ENCODE assay signal across 8 mouse cellular contexts in genomic region chr4:123956703-123957491, GRCm38 (mm10). TPM values are rescaled to one million over a fixed set of nuclear protein-coding genes. Genes with fewer than 3 reads are reported as not detected.
A peak's percentile ranks its signal among the peaks of the same experiment; 100 is the strongest.
DNase-seq lines count a peak whose midpoint lies in the region; ATAC-seq and TF ChIP-seq lines count a peak whose summit lies in the region.

No protein-coding gene starts in this region.

- TF ChIP-seq CTCF in ES-Bruce4 (IDR thresholded peaks at IDR 0.05; ENCODE audit: low read depth, low read length): peak; percentile 58
- peak; percentile 84 for TF ChIP-seq CTCF in liver, embryonic 14.5 days (IDR thresholded peaks at IDR 0.05; ENCODE audit: low read depth)

- 0 out of 2 replicates have a peak, but pooled peaks cover 3% of the 10 kb centered on the region for H3K27me3 ChIP-seq in ES-Bruce4 (ENCODE audit: control insufficient read depth, insufficient read depth, low read length, poor library complexity, severe bottlenecking)
- H3K27me3 ChIP-seq in forebrain, embryonic 13.5 days: peaks cover 38% of the 10 kb centered on the region
- peaks cover 8% of the 10 kb centered on the region for H3K27me3 ChIP-seq in heart, embryonic 16.5 days (ENCODE audit: control insufficient read depth, insufficient read depth, low read length)
- H3K27me3 ChIP-seq in liver, embryonic 14.5 days (ENCODE audit: control insufficient read depth, insufficient read depth, low read length): no peaks in the 10 kb centered on the region; the same call in none of the 2 replicates
- H3K27me3 ChIP-seq in neural tube, embryonic 12.5 days (replicated peaks): peaks cover 13% of the 10 kb centered on the region; the same call in 1 of the 2 replicates
- no peaks in the 10 kb centered on the region; the same call in 1 of the 2 replicates for H3K27me3 ChIP-seq in stomach, embryonic 16.5 days (ENCODE audit: control insufficient read depth, insufficient read depth, low read length)

- TF ChIP-seq EP300 in ES-Bruce4 (IDR thresholded peaks at IDR 0.05; ENCODE audit: insufficient read depth, low read depth, low read length): no peak
- TF ChIP-seq EP300 in liver, embryonic 14.5 days (IDR thresholded peaks at IDR 0.05; ENCODE audit: low read depth): no peak

- H3K36me3 ChIP-seq in ES-Bruce4 (ENCODE audit: control insufficient read depth, insufficient read depth, low read length, poor library complexity, severe bottlenecking): no peaks in the 10 kb centered on the region
- no peaks in the 10 kb centered on the region for H3K36me3 ChIP-seq in forebrain, embryonic 13.5 days (ENCODE audit: poor library complexity, severe bottlenecking)
- H3K36me3 ChIP-seq in heart, embryonic 16.5 days (ENCODE audit: control insufficient read depth, insufficient read depth): no peaks in the 10 kb centered on the region
- H3K36me3 ChIP-seq in liver, embryonic 14.5 days (replicated peaks; ENCODE audit: control insufficient read depth, insufficient read depth, low read depth): no peaks in the 10 kb centered on the region
- H3K36me3 ChIP-seq in neural tube, embryonic 12.5 days: no peaks in the 10 kb centered on the region
- no peaks in the 10 kb centered on the region for H3K36me3 ChIP-seq in stomach, embryonic 16.5 days (ENCODE audit: control insufficient read depth, insufficient read depth, low read length)

- peak; percentile 90 for ATAC-seq in forebrain, embryonic 13.5 days
- ATAC-seq in heart, embryonic 16.5 days (replicated peaks; ENCODE audit: extremely low read depth, insufficient read depth, low FRiP score): 0 out of 2 replicates have a peak, but pooled peaks have one; percentile 32
- peak; percentile 47; the same call in 1 of the 2 replicates for ATAC-seq in liver, embryonic 14.5 days (ENCODE audit: insufficient read depth)
- peak; percentile 83 for ATAC-seq in neural tube, embryonic 12.5 days (ENCODE audit: low FRiP score, low read depth)
- peak; percentile 52; the same call in 1 of the 2 replicates for ATAC-seq in stomach, embryonic 16.5 days (ENCODE audit: insufficient read depth, low FRiP score)

- 5% methylated on average over 31 of the region's 31 CpGs for WGBS in forebrain, embryonic 13.5 days
- 5% methylated on average over 31 of the region's 31 CpGs for WGBS in heart, embryonic 16.5 days
- WGBS in liver, embryonic 14.5 days (ENCODE audit: insufficient replicate concordance): 8% methylated on average over 31 of the region's 31 CpGs
- 7% methylated on average over 31 of the region's 31 CpGs for WGBS in neural tube, embryonic 12.5 days
- 4% methylated on average over 31 of the region's 31 CpGs for WGBS in stomach, embryonic 16.5 days

- peak overlapping the region; percentile 67 for H3K4me3 ChIP-seq in ES-Bruce4 (ENCODE audit: low read depth, low read length)
- no peak overlapping the region for H3K4me3 ChIP-seq in forebrain, embryonic 13.5 days
- 0 out of 2 replicates have a peak overlapping the region, but pooled peaks have one; percentile 11 for H3K4me3 ChIP-seq in heart, embryonic 16.5 days (ENCODE audit: low read length)
- no peak overlapping the region; a peak in 1 of 4 replicates for H3K4me3 ChIP-seq in liver, embryonic 14.5 days (ENCODE audit: insufficient read depth in 1 of 2, low read depth in 2 of 2, low read length in 2 of 2)
- H3K4me3 ChIP-seq in neural tube, embryonic 12.5 days: no peak overlapping the region
- peak overlapping the region; percentile 12 for H3K4me3 ChIP-seq in stomach, embryonic 16.5 days (replicated peaks; ENCODE audit: low read length)

- no peak for TF ChIP-seq POLR2A in ES-Bruce4 (IDR thresholded peaks at IDR 0.05; ENCODE audit: insufficient read depth, low read length)

- H3K4me1 ChIP-seq in ES-Bruce4 (ENCODE audit: control insufficient read depth, insufficient read depth, low read length): no peaks in the 10 kb centered on the region
- H3K4me1 ChIP-seq in forebrain, embryonic 13.5 days: peaks cover 16% of the 10 kb centered on the region; the same call in 1 of the 2 replicates
- H3K4me1 ChIP-seq in heart, embryonic 16.5 days (ENCODE audit: control insufficient read depth, insufficient read depth, low read length): 0 out of 2 replicates have a peak, but pooled peaks cover 3% of the 10 kb centered on the region
- H3K4me1 ChIP-seq in liver, embryonic 14.5 days (replicated peaks; ENCODE audit: control insufficient read depth in 2 of 2, insufficient read depth in 2 of 2, low read length in 1 of 2): peaks cover 0 to 5% of the 10 kb centered on the region in 2 experiments; a peak in 1 of 4 replicates
- peaks cover 5% of the 10 kb centered on the region; the same call in 1 of the 2 replicates for H3K4me1 ChIP-seq in neural tube, embryonic 12.5 days
- peaks cover 4% of the 10 kb centered on the region; the same call in 1 of the 2 replicates for H3K4me1 ChIP-seq in stomach, embryonic 16.5 days (ENCODE audit: control insufficient read depth, insufficient read depth, low read length)

- peak overlapping the region; percentile 46 for H3K4me2 ChIP-seq in forebrain, embryonic 13.5 days
- peak overlapping the region; percentile 55 for H3K4me2 ChIP-seq in heart, embryonic 16.5 days (ENCODE audit: low read depth, low read length)
- 0 out of 2 replicates have a peak overlapping the region, but pooled peaks have one; percentile 23 for H3K4me2 ChIP-seq in liver, embryonic 14.5 days (ENCODE audit: low read depth)
- peak overlapping the region; percentile 47 for H3K4me2 ChIP-seq in neural tube, embryonic 12.5 days (replicated peaks)
- H3K4me2 ChIP-seq in stomach, embryonic 16.5 days (ENCODE audit: low read depth, low read length): peak overlapping the region; percentile 48

- H3K9me3 ChIP-seq in ES-Bruce4 (replicated peaks; ENCODE audit: control insufficient read depth, insufficient read depth, low read length, poor library complexity, severe bottlenecking): no peaks in the 10 kb centered on the region
- H3K9me3 ChIP-seq in forebrain, embryonic 13.5 days (replicated peaks): no peaks in the 10 kb centered on the region
- H3K9me3 ChIP-seq in heart, embryonic 16.5 days (replicated peaks; ENCODE audit: control insufficient read depth, low read length): no peaks in the 10 kb centered on the region
- no peaks in the 10 kb centered on the region for H3K9me3 ChIP-seq in liver, embryonic 14.5 days (ENCODE audit: control insufficient read depth, low read length)
- no peaks in the 10 kb centered on the region for H3K9me3 ChIP-seq in neural tube, embryonic 12.5 days
- no peaks in the 10 kb centered on the region for H3K9me3 ChIP-seq in stomach, embryonic 16.5 days (replicated peaks; ENCODE audit: control insufficient read depth, low read length)

- DNase-seq in cerebellum, adult 11 months: peak; percentile 73
- peak; percentile 81 for DNase-seq in kidney, postnatal 25 days
- DNase-seq in liver, embryonic 14.5 days (ENCODE audit: low read depth in 3 of 3, low spot score in 3 of 3): no peak

- no peak overlapping the region for H3K27ac ChIP-seq in ES-Bruce4 (ENCODE audit: insufficient read depth, low read length)
- no peak overlapping the region for H3K27ac ChIP-seq in forebrain, embryonic 13.5 days
- H3K27ac ChIP-seq in heart, embryonic 16.5 days (ENCODE audit: low read length): no peak overlapping the region
- H3K27ac ChIP-seq in liver, embryonic 14.5 days: no peak overlapping the region
- H3K27ac ChIP-seq in neural tube, embryonic 12.5 days: no peak overlapping the region
- no peak overlapping the region for H3K27ac ChIP-seq in stomach, embryonic 16.5 days (ENCODE audit: low read length)

- H3K9ac ChIP-seq in ES-Bruce4 (ENCODE audit: low read depth, poor library complexity, severe bottlenecking): peak overlapping the region; percentile 34
- H3K9ac ChIP-seq in forebrain, embryonic 13.5 days: peak overlapping the region; percentile 9; the same call in 1 of the 2 replicates
- H3K9ac ChIP-seq in heart, embryonic 16.5 days (ENCODE audit: low read length): 0 out of 2 replicates have a peak overlapping the region, but pooled peaks have one; percentile 0
- H3K9ac ChIP-seq in liver, embryonic 14.5 days (replicated peaks): no peak overlapping the region
- H3K9ac ChIP-seq in neural tube, embryonic 12.5 days: peak overlapping the region; percentile 17; the same call in 1 of the 2 replicates
- H3K9ac ChIP-seq in stomach, embryonic 16.5 days (ENCODE audit: low read length): peak overlapping the region; percentile 20; the same call in 1 of the 2 replicates

RNA-seq across cellular contexts. Expression of gene 4930535I16Rik, which starts 39.1 kb away (rescaled TPM):
- polyA plus RNA-seq in ES-Bruce4 (2011; ENCODE audit: insufficient read depth, insufficient read length, low read depth, missing spikeins): not detected in 2 replicates
- not detected in 2 replicates for polyA plus RNA-seq in forebrain, embryonic 13.5 days (2015; fragmentation: Nextera tagmentation; extraction: Ambion mirVana)
- not detected in 2 replicates for polyA plus RNA-seq in heart, embryonic 16.5 days (2015; fragmentation: Nextera tagmentation; extraction: Ambion mirVana)
- polyA plus RNA-seq in liver, embryonic 14.5 days (2012; rRNA removed): not detected in 2 replicates
- polyA plus RNA-seq in liver, embryonic 14.5 days (2014; fragmentation: Nextera tagmentation; extraction: Ambion mirVana): not detected in 2 replicates
- polyA plus RNA-seq in neural tube, embryonic 12.5 days (2016; fragmentation: Nextera tagmentation; extraction: Ambion mirVana): not detected in 2 replicates
- not detected in 2 replicates for polyA plus RNA-seq in stomach, embryonic 16.5 days (2015; fragmentation: Nextera tagmentation; extraction: Ambion mirVana)

RNA-seq across cellular contexts. Expression of gene Rragc, which starts 39.7 kb away (rescaled TPM):
- polyA plus RNA-seq in ES-Bruce4 (2011; ENCODE audit: insufficient read depth, insufficient read length, low read depth, missing spikeins): 35.0 and 50.2 TPM in 2 replicates
- polyA plus RNA-seq in forebrain, embryonic 13.5 days (2015; fragmentation: Nextera tagmentation; extraction: Ambion mirVana): 44.1 and 46.3 TPM in 2 replicates
- polyA plus RNA-seq in heart, embryonic 16.5 days (2015; fragmentation: Nextera tagmentation; extraction: Ambion mirVana): 40.3 and 44.4 TPM in 2 replicates
- polyA plus RNA-seq in liver, embryonic 14.5 days (2012; rRNA removed): 12.8 and 17.4 TPM in 2 replicates
- 18.4 and 19.8 TPM in 2 replicates for polyA plus RNA-seq in liver, embryonic 14.5 days (2014; fragmentation: Nextera tagmentation; extraction: Ambion mirVana)
- 62.5 and 65.4 TPM in 2 replicates for polyA plus RNA-seq in neural tube, embryonic 12.5 days (2016; fragmentation: Nextera tagmentation; extraction: Ambion mirVana)
- 43.4 and 45.7 TPM in 2 replicates for polyA plus RNA-seq in stomach, embryonic 16.5 days (2015; fragmentation: Nextera tagmentation; extraction: Ambion mirVana)

RNA-seq across cellular contexts. Expression of gene Mycbp, which starts 52.3 kb away (rescaled TPM):
- polyA plus RNA-seq in ES-Bruce4 (2011; ENCODE audit: insufficient read depth, insufficient read length, low read depth, missing spikeins): 25.0 and 25.2 TPM in 2 replicates
- polyA plus RNA-seq in forebrain, embryonic 13.5 days (2015; fragmentation: Nextera tagmentation; extraction: Ambion mirVana): 35.5 and 43.3 TPM in 2 replicates
- polyA plus RNA-seq in heart, embryonic 16.5 days (2015; fragmentation: Nextera tagmentation; extraction: Ambion mirVana): 49.1 and 55.4 TPM in 2 replicates
- 16.3 and 34.1 TPM in 2 replicates for polyA plus RNA-seq in liver, embryonic 14.5 days (2012; rRNA removed)
- 61.0 and 65.8 TPM in 2 replicates for polyA plus RNA-seq in liver, embryonic 14.5 days (2014; fragmentation: Nextera tagmentation; extraction: Ambion mirVana)
- 47.0 and 49.5 TPM in 2 replicates for polyA plus RNA-seq in neural tube, embryonic 12.5 days (2016; fragmentation: Nextera tagmentation; extraction: Ambion mirVana)
- polyA plus RNA-seq in stomach, embryonic 16.5 days (2015; fragmentation: Nextera tagmentation; extraction: Ambion mirVana): 77.0 and 88.2 TPM in 2 replicates

Comparison
In these comparisons a context has a peak if more than half of its experiments do, and no peak if none do; other contexts are left out.
1. H3K4me3 ChIP-seq: peak in ES-Bruce4 (single experiment), heart, embryonic 16.5 days (single experiment) and stomach, embryonic 16.5 days (single experiment); none in forebrain, embryonic 13.5 days (single experiment), liver, embryonic 14.5 days (0 of 2) and neural tube, embryonic 12.5 days (single experiment).
2. DNase-seq: peak in cerebellum, adult 11 months (single experiment) and kidney, postnatal 25 days (2 of 2); none in liver, embryonic 14.5 days (0 of 3).
3. ATAC-seq: peak in every context shown above with its lines; median percentile 90 in forebrain, embryonic 13.5 days; 83 in neural tube, embryonic 12.5 days; 52 in stomach, embryonic 16.5 days; 47 in liver, embryonic 14.5 days; 32 in heart, embryonic 16.5 days.
4. Peak in every context shown above with its lines, with median percentiles within 50 percentile points of each other: H3K4me2 ChIP-seq.